Mouse (Mus musculus): ENCODE results near the gene Hoxd8.

Gene Hoxd8

GRCm38 (mm10) chr2:74733765-74734164 is 29.4 kb downstream of the Hoxd8 start:
- no peak for DNase-seq (ENCODE audit: low spot score in 2 of 2)

GRCm38 (mm10) chr2:74734451-74734850 is 30.0 kb downstream of the Hoxd8 start:
- no peak for DNase-seq (ENCODE audit: low spot score in 2 of 2)

- DNase-seq (ENCODE audit: low spot score in 2 of 2) = no peak
Observed at GRCm38 (mm10) chr2:74734996-74735811, 30.8 kb downstream of the Hoxd8 start.

GRCm38 (mm10) chr2:74735851-74736687 is 31.7 kb downstream of the Hoxd8 start:
- no peak for DNase-seq (ENCODE audit: low spot score in 2 of 2)

- DNase-seq (ENCODE audit: low spot score in 2 of 2) = no peak
Observed at GRCm38 (mm10) chr2:74736688-74737577, 32.5 kb downstream of the Hoxd8 start.

GRCm38 (mm10) chr2:74737578-74738070 is 33.2 kb downstream of the Hoxd8 start:
- no peak for DNase-seq (ENCODE audit: low spot score in 2 of 2)

GRCm38 (mm10) chr2:74738623-74739475 is 34.4 kb downstream of the Hoxd8 start:
- DNase-seq (ENCODE audit: low spot score in 2 of 2) = no peak

GRCm38 (mm10) chr2:74739476-74739800 is 35.0 kb downstream of the Hoxd8 start:
- no peak for DNase-seq (ENCODE audit: low spot score in 2 of 2)

- DNase-seq (ENCODE audit: low spot score in 2 of 2) = no peak
Observed at GRCm38 (mm10) chr2:74739869-74740268, 35.5 kb downstream of the Hoxd8 start.

GRCm38 (mm10) chr2:74740311-74741091 is 36.1 kb downstream of the Hoxd8 start:
- no peak for DNase-seq (ENCODE audit: low spot score in 2 of 2)

GRCm38 (mm10) chr2:74741252-74741978 is 37.0 kb downstream of the Hoxd8 start:
- no peak for DNase-seq (ENCODE audit: low spot score in 2 of 2)

GRCm38 (mm10) chr2:74741979-74742277 is 37.5 kb downstream of the Hoxd8 start:
- no peak for DNase-seq (ENCODE audit: low spot score in 2 of 2)

- no peak for DNase-seq (ENCODE audit: low spot score in 2 of 2)
Observed at GRCm38 (mm10) chr2:74745540-74746297, 41.3 kb downstream of the Hoxd8 start.

- no peak for DNase-seq (ENCODE audit: low spot score in 2 of 2)
Observed at GRCm38 (mm10) chr2:74746298-74746921, 42.0 kb downstream of the Hoxd8 start.

- DNase-seq (ENCODE audit: low spot score in 2 of 2) = no peak
Observed at GRCm38 (mm10) chr2:74747006-74747405, 42.6 kb downstream of the Hoxd8 start.

- DNase-seq (ENCODE audit: low spot score in 2 of 2) = no peak
Observed at GRCm38 (mm10) chr2:74747661-74748141, 43.3 kb downstream of the Hoxd8 start.

GRCm38 (mm10) chr2:74748436-74748995 is 44.1 kb downstream of the Hoxd8 start:
- no peak for DNase-seq (ENCODE audit: low spot score in 2 of 2)
